Mouse (Mus musculus) WW6 (cell line): ENCODE results near the gene Pdcd1lg2.
"Not testable (repeated sequence)": the region's sequence is repeated elsewhere in the genome, so short reads cannot be mapped to it uniquely, and the experiment has no call there.

ENCODE experiments used
- DNase-seq: peaks from one replicate; pipeline ENCODE4 v3.0.0-alpha.2; 2013; ENCODE audit warnings: low read depth, low spot score

Pdcd1lg2 gene

DNA sequence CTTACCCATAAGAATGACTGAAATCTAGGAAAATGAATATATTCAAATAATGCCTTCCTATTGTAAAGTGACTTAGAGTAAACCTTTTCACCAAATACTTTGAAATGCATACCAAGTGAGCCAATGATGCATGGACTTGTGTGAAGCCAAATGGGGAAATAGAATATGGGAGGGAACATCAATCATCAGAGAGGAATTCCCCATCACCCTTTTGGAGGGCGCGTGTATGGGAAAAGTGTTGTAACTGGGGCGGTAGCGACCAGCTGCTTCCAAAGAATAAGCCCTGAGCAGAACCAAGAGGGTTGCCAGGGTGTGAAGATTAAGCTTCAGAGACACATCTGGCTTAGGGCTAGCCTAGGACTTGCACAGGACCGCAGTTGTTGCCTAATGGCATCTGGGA, 27.4 kb upstream of the Pdcd1lg2 start:
- DNase-seq, result no peak

GRCm38 (mm10) chr19:29384412-29384811, 26.3 kb upstream of the Pdcd1lg2 start:
- DNase-seq, result no peak

DNA sequence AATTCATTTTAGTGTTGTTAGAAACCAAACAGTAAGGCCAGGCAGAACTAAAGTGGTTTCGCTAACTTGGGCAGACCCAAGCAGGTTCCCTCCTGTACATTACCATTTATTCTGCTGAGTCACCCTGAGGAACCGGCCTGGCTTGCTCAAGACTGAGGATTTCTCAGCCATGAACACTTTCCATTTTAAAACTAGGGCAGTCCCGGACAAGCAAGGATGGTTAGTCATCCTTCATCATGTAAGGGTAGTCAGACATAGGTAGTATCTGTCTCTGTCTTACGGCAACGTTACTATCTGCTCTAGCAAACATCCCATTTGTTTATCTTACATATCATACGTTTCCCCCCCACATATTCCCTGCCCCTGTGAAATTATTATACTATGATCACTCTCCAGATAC, 25.7 kb upstream of the Pdcd1lg2 start:
- DNase-seq, result no peak

DNA sequence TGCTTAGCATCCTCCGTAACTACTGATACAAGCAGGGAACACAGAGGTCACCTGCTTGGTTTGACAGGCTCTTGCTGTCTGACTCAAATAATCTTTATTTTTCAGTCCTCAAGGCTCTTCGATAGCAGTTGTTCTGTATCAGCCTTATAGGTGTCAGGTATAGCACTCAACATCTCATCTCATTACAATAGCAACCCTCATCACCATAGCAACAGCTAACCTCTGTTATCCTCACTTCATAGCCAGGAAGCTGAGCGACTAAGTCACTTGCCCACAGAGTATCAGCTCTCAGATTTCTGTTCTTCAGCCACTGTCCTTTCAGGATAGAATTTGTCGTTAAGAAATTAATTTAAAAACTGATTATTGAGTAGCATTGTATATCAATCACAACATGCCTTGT, 24.9 kb upstream of the Pdcd1lg2 start:
- DNase-seq, result no peak

GRCm38 (mm10) chr19:29388818-29389217, 21.9 kb upstream of the Pdcd1lg2 start:
- DNase-seq, result no peak

DNA sequence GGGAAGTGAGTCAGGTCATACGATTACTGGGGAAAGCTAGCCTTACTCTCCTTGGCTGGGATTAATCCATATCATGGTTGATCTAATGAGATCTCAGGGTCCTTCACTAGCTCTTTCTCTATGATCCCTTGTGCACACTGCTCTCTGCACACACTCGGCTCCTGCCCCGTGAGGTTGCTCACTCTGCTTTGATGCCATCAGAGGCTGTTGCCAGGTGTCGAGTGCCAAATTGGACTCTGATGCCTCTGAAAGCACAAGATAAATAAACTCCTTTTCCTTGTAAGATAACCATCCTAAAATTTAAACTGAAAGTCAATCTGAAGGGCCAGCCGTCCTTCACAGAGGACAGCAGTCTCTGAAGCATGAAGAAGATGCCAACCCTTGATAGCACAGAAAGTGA, 20.2 kb upstream of the Pdcd1lg2 start:
- no peak for DNase-seq

DNA sequence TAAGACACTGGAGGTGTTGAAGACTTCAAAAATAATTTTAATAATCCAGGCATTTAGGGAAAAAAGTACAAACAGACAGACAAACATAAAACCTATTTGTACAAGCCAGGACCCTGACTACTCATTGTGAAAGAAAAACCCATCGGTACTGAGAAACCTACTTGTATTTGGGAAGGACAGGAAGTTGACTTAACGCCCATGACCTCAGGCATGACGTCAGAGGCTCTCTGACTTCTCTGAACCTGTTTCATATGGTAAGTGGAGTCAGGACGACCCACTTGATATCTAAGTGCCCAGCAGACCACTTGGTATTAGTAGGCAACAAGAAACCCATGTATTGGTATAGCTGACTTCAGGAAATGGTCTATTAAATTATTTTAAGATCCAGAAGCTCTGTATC, 19.4 kb upstream of the Pdcd1lg2 start:
- no peak for DNase-seq

DNA sequence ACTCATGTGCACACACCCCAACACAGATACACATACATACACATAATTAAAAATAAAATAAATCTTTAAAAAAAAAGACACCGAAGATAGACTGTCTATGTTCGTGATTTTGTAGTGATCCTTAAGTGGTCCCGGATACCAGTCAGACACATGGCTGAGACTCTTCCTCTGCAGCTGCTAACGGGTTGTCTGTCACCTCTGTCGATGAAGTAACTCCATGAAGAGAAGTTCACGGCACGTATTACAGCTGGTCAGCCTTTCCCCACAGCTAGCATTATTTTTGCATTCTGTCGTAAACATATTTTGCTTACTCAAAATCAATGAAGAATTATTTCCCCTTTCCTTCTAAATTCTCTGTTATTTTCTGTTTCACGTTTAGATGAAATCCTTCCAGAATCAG, 17.4 kb upstream of the Pdcd1lg2 start:
- DNase-seq, result no peak

DNA sequence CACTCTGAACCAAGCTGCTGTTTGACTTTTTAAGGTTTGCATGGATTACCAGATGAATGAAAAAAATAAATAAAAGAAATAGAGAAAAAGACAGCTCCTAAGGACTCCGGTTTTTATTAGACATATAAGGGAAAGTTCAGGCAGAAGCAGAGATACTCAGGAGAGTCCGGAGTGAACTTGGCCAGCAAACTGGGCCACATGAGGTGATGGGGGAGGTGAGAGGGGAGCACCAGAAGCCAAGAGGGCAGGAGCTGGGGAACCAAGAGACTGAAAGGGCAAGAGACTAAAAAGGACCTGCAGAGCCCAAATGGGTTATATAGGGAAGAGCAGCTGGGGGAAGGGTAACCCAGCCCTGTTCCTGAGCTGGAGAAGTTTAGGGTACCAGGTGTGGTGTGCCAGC, 16.0 kb upstream of the Pdcd1lg2 start:
- no peak for DNase-seq

- DNase-seq, result no peak
These were observed 14.4 kb upstream of the Pdcd1lg2 start for GRCm38 (mm10) chr19:29396353-29396752.

GRCm38 (mm10) chr19:29399786-29400185, 10.9 kb upstream of the Pdcd1lg2 start:
- DNase-seq, result no peak

DNA sequence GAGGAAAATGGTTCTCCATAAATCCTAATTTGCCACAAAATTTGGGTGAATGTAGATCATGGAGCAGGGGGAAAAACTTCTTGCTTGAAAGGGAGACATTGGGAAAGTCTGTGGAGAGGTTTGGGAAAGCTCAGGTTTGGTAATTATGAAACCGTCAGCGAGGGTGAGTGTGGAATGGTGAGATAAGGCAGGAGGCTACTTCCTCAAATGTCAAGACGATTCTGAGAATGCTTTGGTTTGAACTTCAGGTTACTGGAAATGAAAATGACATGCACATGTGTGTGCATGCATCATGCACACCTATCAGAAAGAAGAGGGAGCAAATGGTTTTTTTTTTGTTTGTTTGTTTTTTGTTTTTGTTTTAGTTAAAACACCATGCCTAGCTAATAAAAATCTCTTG, 10.3 kb upstream of the Pdcd1lg2 start:
- no peak for DNase-seq

DNA sequence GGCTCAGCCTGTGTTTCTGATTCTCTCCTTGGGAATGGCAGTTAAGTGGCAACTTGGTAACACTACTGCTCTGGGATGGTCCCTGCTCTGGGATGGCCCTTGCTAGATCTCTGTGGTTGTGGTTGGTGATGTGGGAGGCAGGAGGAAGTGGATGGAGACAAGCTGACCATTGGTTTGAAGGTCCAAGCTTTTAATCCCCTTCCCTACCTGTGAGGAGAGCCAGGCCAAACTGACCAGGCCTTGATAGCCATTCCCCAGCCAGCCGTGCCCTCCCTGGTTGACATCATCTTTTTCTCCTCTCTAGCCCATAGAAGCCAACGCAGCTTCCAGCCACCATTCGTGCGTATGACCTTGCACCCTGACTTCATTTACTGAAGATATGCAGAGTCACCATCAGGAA, 8.1 kb upstream of the Pdcd1lg2 start:
- DNase-seq, result no peak

DNA sequence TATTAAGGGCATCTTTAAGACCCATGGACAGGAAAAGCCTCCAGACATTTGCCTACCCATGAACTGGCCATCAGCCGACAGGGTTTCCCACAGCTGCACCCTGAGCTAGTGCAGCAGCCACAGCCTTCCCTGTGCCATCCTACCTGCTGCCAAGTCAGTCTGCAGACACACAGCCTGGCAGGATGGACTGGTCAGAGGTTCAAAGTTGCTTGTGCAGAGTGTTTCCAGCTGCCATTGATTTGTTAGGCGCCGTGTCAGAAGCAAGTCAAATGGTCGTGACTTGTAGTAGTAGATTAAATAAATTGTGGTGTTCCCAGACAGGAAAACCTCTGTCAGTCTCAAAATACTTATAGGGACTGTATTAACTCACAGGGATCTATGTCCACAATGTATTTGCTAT, 7.5 kb upstream of the Pdcd1lg2 start:
- no peak for DNase-seq

DNA sequence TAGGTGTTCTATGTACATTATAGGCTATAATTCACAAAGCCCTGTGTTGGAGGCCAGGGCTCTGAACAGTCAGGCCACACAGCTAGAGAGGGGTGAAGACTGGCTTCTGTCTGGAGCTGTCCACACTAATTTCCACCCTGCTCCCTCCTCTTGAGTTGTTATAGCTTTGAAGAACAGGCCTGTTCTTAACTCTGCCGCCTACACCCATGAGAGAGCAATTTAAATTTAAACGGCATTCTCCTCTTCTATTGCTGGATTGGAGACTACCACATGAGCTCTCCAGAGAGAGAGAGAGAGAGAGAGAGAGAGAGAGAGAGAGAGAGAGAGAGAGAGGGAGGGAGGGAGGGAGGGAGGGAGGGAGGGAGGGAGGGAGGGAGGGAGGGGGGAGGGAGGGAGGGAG, 5.3 kb upstream of the Pdcd1lg2 start:
- DNase-seq, result no peak

DNA sequence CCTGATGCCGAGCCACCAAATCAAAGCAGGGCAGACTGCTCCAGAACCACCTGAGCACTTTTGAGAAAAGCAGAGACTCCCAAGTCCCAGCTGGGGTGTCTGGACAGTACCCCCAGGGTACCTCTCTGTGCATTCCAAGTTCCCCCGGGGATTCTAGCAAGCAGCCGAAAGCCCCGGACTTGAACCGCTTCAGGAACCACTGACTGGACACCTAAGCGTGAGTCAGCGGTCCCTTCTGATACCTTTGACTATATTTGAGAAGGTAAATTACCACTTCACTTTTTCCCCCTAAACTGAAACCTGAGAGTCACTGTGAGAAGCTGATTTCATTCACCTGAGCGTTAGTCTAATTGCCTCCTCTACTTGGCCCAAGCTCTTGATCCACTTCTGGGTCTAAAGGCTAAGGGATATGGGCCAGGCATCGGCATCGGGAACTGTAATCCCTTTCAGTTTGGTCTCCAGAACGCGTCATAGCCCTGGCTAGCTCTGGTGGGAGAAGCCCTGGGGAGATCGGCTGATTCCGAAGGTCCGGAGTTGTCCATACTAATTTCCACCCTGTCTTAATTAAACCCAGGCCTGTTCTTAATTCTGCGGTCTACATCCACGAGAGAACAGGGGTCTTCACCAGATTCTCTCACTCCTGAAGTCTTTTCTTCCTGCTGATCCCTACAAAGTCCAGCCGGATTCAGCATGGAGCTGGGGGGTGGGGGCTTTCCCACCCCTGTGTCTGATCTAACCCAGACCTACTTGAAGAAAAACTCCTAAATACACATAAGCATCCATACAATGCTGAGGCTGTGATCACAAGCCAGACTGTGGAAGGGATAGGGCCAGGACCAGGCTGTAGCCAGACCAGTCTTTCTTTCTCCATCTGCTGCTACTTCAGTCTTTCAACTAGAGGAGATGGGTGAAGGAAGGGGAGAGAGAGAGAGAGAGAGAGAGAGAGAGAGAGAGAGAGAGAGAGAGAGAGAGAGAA, 4.4 kb upstream of the Pdcd1lg2 start:
- no peak for DNase-seq

DNA sequence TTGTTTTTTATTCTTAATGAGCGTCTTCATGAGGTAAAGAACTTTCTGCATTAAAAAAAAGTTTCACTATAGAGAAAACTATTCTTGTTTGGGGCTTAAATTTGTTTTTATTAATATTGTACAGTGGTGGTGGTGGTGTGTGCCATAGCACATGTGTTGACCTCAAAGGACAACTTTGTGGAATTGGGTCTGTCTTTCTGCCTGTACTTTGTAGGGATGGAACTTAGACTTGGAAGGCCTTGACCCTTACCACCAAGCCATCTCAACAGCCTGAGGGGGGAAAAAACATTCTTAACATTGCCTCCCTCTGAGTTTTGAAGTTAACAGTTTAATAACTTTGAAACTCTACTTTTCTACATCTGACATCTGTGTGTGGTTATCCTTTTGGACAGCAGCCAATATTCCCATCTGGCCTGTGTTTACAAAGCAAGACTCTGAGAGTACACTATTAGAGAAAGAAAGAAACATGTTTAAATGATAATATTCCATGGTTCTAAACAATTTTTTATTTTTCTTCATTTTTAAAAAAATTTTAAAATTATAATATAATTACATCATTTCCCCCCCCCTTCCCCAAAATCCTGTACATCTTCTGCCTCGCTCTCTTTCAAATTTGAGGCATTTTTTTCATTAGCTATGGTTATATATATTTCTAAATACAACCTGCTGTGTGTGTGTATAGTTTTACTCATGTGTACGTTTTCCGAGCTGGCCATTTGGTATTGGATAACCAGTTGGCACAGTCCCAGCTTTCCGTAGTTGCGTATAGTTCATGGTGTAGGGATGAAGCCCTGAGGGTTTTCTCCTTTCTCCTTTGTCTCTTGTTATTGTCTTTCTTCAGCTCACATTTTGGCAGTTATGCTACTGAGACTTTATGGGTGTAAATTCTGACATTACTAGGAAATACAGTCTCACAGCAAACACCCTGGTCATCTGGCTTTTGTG, 2.0 kb downstream of the Pdcd1lg2 start:
- DNase-seq, result no peak

DNA sequence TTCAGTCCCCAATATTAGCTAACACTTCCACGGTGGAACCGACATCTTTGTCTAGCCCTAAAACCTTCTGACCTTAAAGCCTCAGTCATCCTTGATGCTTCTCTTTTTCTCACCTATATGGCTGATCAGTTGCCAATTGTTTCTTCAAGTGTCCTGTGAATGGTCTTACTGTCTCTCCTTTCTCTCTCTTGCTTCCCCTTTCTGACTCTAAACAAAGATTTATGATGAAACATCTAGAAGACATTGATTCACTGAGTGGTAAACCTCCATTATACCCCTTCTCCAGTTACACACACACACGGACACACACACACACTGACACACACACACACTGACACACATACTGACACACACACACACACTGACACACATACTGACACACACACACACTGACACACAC, 3.8 kb downstream of the Pdcd1lg2 start:
- DNase-seq, result no peak

- not testable (repeated sequence) for DNase-seq
These were observed 4.2 kb downstream of the Pdcd1lg2 start for GRCm38 (mm10) chr19:29414917-29415316.

- DNase-seq, result no peak
These were observed 5.7 kb downstream of the Pdcd1lg2 start for GRCm38 (mm10) chr19:29416393-29416902.

DNA sequence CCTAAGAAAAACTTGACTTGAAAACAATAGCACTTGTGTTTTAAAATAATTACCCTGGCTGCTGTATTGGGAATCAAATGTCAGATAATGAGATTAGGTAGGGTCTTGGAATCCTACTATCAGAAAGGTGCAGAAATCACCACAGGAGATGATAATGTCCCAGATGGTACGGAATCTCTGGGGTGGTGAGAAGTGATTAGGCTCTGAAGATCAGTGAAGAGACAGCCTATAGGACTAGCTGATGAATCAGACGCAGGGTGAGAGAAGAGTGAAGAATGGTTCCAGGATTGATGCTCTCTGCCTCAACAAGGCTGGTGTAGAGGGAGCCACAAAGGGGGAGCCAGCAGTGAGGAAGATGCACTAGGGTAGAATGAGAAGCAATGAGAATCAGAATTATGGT, 6.5 kb downstream of the Pdcd1lg2 start:
- no peak for DNase-seq

GRCm38 (mm10) chr19:29417894-29418293, 7.2 kb downstream of the Pdcd1lg2 start:
- DNase-seq, result no peak
